Mouse (Mus musculus) stomach, postnatal 0 days (tissue): ENCODE results near the gene Ldhal6b.

ENCODE experiments used
- CTCF ChIP-seq: IDR thresholded peaks from 2 replicates; pipeline ENCODE4 v1.5.1; 2016; ENCODE audit warnings: antibody characterized with exemption, low read depth, mild to moderate bottlenecking, moderate library complexity
- EP300 ChIP-seq: optimal IDR thresholded peaks from 2 replicates; pipeline ENCODE3; 2016; ENCODE audit warnings: antibody characterized with exemption

- no peak for TF ChIP-seq CTCF
- TF ChIP-seq EP300: no peak
Observed at GRCm38 (mm10) chr17:5439831-5440158, 21.2 kb upstream of the Ldhal6b start.
